Comparison of ENCODE assay signal across 27 mouse cellular contexts in genomic region chr7:64014227-64014626, GRCm38 (mm10).
DNase-seq lines count a peak whose midpoint lies in the region; ATAC-seq and TF ChIP-seq lines count a peak whose summit lies in the region.
"Had no signal": no experiment of that assay in that cellular context is flagged by ENCODE, and none has a peak within 500 bp of the region (broad histone marks: within the 10 kb centered on the region; RNA-seq: fewer than 3 reads in every experiment).

No protein-coding gene starts in this region.

- H3K36me3 ChIP-seq in heart, embryonic 11.5 days (ENCODE audit: control insufficient read depth, insufficient read depth, low read length), result no peaks in the 10 kb centered on the region
- H3K36me3 ChIP-seq in G1E (replicated peaks), result no peaks in the 10 kb centered on the region
- no peaks in the 10 kb centered on the region for H3K36me3 ChIP-seq in liver, embryonic 15.5 days (replicated peaks)
- no peaks in the 10 kb centered on the region for H3K36me3 ChIP-seq in midbrain, embryonic 13.5 days
- H3K36me3 ChIP-seq: forebrain, embryonic 12.5 days; heart, embryonic 13.5 days; limb, embryonic 15.5 days had no signal

- peaks cover 22% of the 10 kb centered on the region for H3K4me1 ChIP-seq in heart, embryonic 11.5 days (ENCODE audit: control insufficient read depth, insufficient read depth, low read length)
- H3K4me1 ChIP-seq in G1E (ENCODE audit: insufficient read depth, low read depth, low read length), result peaks cover 68% of the 10 kb centered on the region
- peaks cover 54% of the 10 kb centered on the region for H3K4me1 ChIP-seq in liver, embryonic 15.5 days (replicated peaks)
- H3K4me1 ChIP-seq in midbrain, embryonic 13.5 days (replicated peaks), result no peaks in the 10 kb centered on the region
- H3K4me1 ChIP-seq: forebrain, embryonic 12.5 days had no signal

- no peaks in the 10 kb centered on the region for H3K9me3 ChIP-seq in heart, embryonic 11.5 days (replicated peaks; ENCODE audit: control insufficient read depth, low read length)
- no peaks in the 10 kb centered on the region for H3K9me3 ChIP-seq in G1E (replicated peaks)
- no peaks in the 10 kb centered on the region for H3K9me3 ChIP-seq in liver, embryonic 15.5 days (replicated peaks)
- no peaks in the 10 kb centered on the region for H3K9me3 ChIP-seq in midbrain, embryonic 13.5 days
- H3K9me3 ChIP-seq: forebrain, embryonic 12.5 days; heart, embryonic 13.5 days; limb, embryonic 15.5 days had no signal

- no peak overlapping the region for H3K4me3 ChIP-seq in heart, embryonic 11.5 days (ENCODE audit: low read depth, low read length)
- no peak overlapping the region; the same call in 1 of the 2 replicates for H3K4me3 ChIP-seq in G1E (ENCODE audit: low read depth, low read length)
- no peak overlapping the region for H3K4me3 ChIP-seq in liver, embryonic 15.5 days (replicated peaks)
- no peak overlapping the region for H3K4me3 ChIP-seq in midbrain, embryonic 13.5 days (replicated peaks)
- H3K4me3 ChIP-seq: forebrain, embryonic 12.5 days; heart, embryonic 13.5 days; left cerebral cortex, adult 2 months; limb, embryonic 15.5 days had no signal

- H3K27me3 ChIP-seq in heart, embryonic 11.5 days (ENCODE audit: control insufficient read depth, insufficient read depth, low read length), result no peaks in the 10 kb centered on the region
- H3K27me3 ChIP-seq in G1E (ENCODE audit: insufficient read depth, low read length), result no peaks in the 10 kb centered on the region
- H3K27me3 ChIP-seq in liver, embryonic 15.5 days, result no peaks in the 10 kb centered on the region
- H3K27me3 ChIP-seq in midbrain, embryonic 13.5 days, result no peaks in the 10 kb centered on the region
- H3K27me3 ChIP-seq: forebrain, embryonic 12.5 days; heart, embryonic 13.5 days; limb, embryonic 15.5 days had no signal

- no peak overlapping the region for H3K9ac ChIP-seq in heart, embryonic 11.5 days (ENCODE audit: low read depth, low read length)
- peak overlapping the region; percentile 35; the same call in 1 of the 2 replicates for H3K9ac ChIP-seq in liver, embryonic 15.5 days
- no peak overlapping the region for H3K9ac ChIP-seq in midbrain, embryonic 13.5 days (replicated peaks)
- H3K9ac ChIP-seq: forebrain, embryonic 12.5 days; heart, embryonic 13.5 days; hindbrain, embryonic 14.5 days; limb, embryonic 15.5 days had no signal

- no peak for DNase-seq in heart, postnatal 25 days (ENCODE audit: low spot score)
- peak; percentile 80 for DNase-seq in G1E (ENCODE audit: low spot score)
- DNase-seq in cerebellum, postnatal 36 days, result no peak
- DNase-seq in layer of hippocampus, postnatal 25 days (ENCODE audit: extremely low spot score in 1 of 2, low spot score in 1 of 2), result no peak
- DNase-seq: adrenal gland, postnatal 10 days; cerebellum, adult 18-20 months; cerebellum, postnatal 25 days; heart, postnatal 36 days; kidney, adult 18-20 months; kidney, postnatal 4 days; left cerebral cortex, postnatal 4 days; midbrain, embryonic 14.5 days; retina, postnatal 1 day; right cerebral cortex, postnatal 25 days; thymus, postnatal 36 days had no signal

- intact Hi-C loops in heart, postnatal 25 days (cut with DNase I), result no loop called here

- peak; percentile 37 for ATAC-seq in heart, embryonic 11.5 days (replicated peaks; ENCODE audit: insufficient number of reproducible peaks, low FRiP score, low TSS enrichment)
- peak; percentile 79 for ATAC-seq in G1E (ENCODE audit: extremely low read depth, insufficient number of reproducible peaks, low FRiP score, poor library complexity, severe bottlenecking)
- peak; percentile 61 for ATAC-seq in erythroid progenitor cell, adult 5-6 weeks (replicated peaks; ENCODE audit: low FRiP score, poor library complexity, severe bottlenecking)
- peak; percentile 78 for ATAC-seq in liver, embryonic 15.5 days (ENCODE audit: insufficient read depth)
- no peak for ATAC-seq in midbrain, embryonic 13.5 days
- ATAC-seq: CD4-positive, CD25-positive, alpha-beta regulatory T cell, adult 4 months; inflammation-experienced regulatory T-cells, adult 6 months had no signal

- 34% methylated on average over 7 of the region's 7 CpGs for WGBS in heart, embryonic 11.5 days (ENCODE audit: insufficient replicate concordance)
- WGBS in liver, embryonic 15.5 days (ENCODE audit: insufficient replicate concordance), result 22% methylated on average over 7 of the region's 7 CpGs
- 85% methylated on average over 7 of the region's 7 CpGs for WGBS in midbrain, embryonic 13.5 days

- peak overlapping the region; percentile 50; the same call in 1 of the 2 replicates for H3K27ac ChIP-seq in heart, embryonic 11.5 days (ENCODE audit: low read depth, low read length)
- peak overlapping the region; percentile 85 for H3K27ac ChIP-seq in liver, embryonic 15.5 days (replicated peaks)
- no peak overlapping the region for H3K27ac ChIP-seq in midbrain, embryonic 13.5 days
- H3K27ac ChIP-seq: forebrain, embryonic 12.5 days; heart, embryonic 13.5 days; hindbrain, embryonic 14.5 days; left cerebral cortex, adult 2 months; limb, embryonic 15.5 days; macrophage had no signal

- no peak overlapping the region; the same call in 1 of the 2 replicates for H3K4me2 ChIP-seq in heart, embryonic 11.5 days
- H3K4me2 ChIP-seq in liver, embryonic 15.5 days, result peak overlapping the region; percentile 54
- no peak overlapping the region for H3K4me2 ChIP-seq in midbrain, embryonic 13.5 days (replicated peaks)
- H3K4me2 ChIP-seq: forebrain, embryonic 12.5 days; heart, embryonic 13.5 days; hindbrain, embryonic 14.5 days; limb, embryonic 15.5 days had no signal

- TF ChIP-seq CTCF in G1E (IDR thresholded peaks at IDR 0.05; ENCODE audit: low read depth, low read length), result no peak
